In genomic region chr15:8090685-8091084, GRCm38 (mm10) we compare ENCODE assay signal across 18 mouse cellular contexts.
"Had no signal": no experiment of that assay in that cellular context is flagged by ENCODE, and none has a peak within 500 bp of the region (broad histone marks: within the 10 kb centered on the region; RNA-seq: fewer than 3 reads in every experiment).

No protein-coding gene starts in this region.

- H3K27me3 ChIP-seq: lung, embryonic 15.5 days; megakaryocyte, embryonic 14.5 days; midbrain, embryonic 13.5 days; midbrain, embryonic 15.5 days; neural tube, embryonic 12.5 days; stomach, embryonic 15.5 days had no signal

- DNase-seq: liver, postnatal 0 days; lung, adult 2 months; lung, postnatal 14 days; lung, postnatal 36 days; right cerebral cortex, postnatal 14 days; thymus, adult 2 months; thymus, postnatal 14 days; thymus, postnatal 36 days had no signal

- H3K9me3 ChIP-seq: lung, embryonic 15.5 days; megakaryocyte, embryonic 14.5 days; midbrain, embryonic 13.5 days; midbrain, embryonic 15.5 days; neural tube, embryonic 12.5 days; stomach, embryonic 15.5 days had no signal

- ATAC-seq: liver, postnatal 0 days; lung, postnatal 0 days; midbrain, embryonic 13.5 days; midbrain, embryonic 15.5 days had no signal

- H3K4me3 ChIP-seq: lung, embryonic 15.5 days; megakaryocyte, embryonic 14.5 days; midbrain, embryonic 13.5 days; midbrain, embryonic 15.5 days; neural tube, embryonic 12.5 days; stomach, embryonic 15.5 days had no signal

- H3K27ac ChIP-seq: lung, embryonic 15.5 days; macrophage; midbrain, embryonic 13.5 days; midbrain, embryonic 15.5 days; neural tube, embryonic 12.5 days; stomach, embryonic 15.5 days; stomach, postnatal 0 days had no signal

- H3K4me1 ChIP-seq: lung, embryonic 15.5 days; megakaryocyte, embryonic 14.5 days; midbrain, embryonic 13.5 days; midbrain, embryonic 15.5 days; neural tube, embryonic 12.5 days; stomach, embryonic 15.5 days had no signal

- H3K4me2 ChIP-seq: lung, embryonic 15.5 days; midbrain, embryonic 11.5 days; midbrain, embryonic 13.5 days; midbrain, embryonic 15.5 days; neural tube, embryonic 12.5 days; stomach, embryonic 15.5 days had no signal

- H3K9ac ChIP-seq: liver, postnatal 0 days; lung, embryonic 15.5 days; midbrain, embryonic 13.5 days; midbrain, embryonic 15.5 days; neural tube, embryonic 12.5 days; stomach, embryonic 15.5 days had no signal
